Mouse (Mus musculus): Measurements from ENCODE around the gene Rap1b. TPM values are rescaled to one million over a fixed set of nuclear protein-coding genes. Genes with fewer than 3 reads are reported as not detected.

Rap1b gene
- polyA plus RNA-seq, 2 experiments from 2014 or later, result 58.0 to 90.0 TPM

DNA sequence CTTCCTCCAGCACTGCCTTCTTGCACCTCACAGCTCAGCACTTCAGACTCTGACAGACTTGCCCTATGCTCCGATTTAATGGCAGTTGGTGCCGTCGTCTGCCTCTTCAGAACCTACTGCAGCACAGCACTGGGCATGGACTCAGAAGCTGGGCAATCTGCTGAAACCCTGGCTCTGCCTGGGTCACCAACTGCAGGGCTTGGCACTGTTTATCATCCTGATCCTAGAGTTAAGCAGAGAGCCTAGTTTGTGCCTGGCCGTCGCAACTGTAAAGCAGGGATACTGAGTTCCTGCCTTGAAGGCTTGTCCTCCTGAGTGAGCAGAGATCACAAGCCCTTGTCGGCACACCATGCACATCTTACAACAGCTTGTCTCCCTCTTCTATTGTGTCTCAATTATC, 29.1 kb downstream of the Rap1b start:
- ATAC-seq, result no peak

GRCm38 (mm10) chr10:117812501-117812900, 33.3 kb downstream of the Rap1b start:
- no peak for ATAC-seq

DNA sequence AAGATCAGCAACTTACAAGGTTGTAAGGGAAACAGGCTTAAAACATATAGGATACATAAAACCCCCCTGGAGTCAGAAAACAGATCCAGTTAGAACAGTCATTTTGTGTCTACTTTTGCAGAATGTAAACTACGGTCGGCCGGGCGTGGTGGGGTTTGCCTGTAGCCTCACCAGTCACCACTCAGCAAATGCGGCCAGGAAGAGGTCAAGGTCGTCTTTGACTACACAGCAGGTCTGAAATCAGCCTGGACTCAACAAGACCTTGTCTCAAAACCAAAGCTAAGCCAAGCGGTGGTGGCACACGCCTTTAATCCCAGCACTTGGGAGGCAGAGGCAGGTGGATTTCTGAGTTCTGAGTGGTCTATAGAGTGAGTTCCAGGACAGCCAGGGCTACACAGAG, 34.3 kb downstream of the Rap1b start:
- no peak for ATAC-seq

DNA sequence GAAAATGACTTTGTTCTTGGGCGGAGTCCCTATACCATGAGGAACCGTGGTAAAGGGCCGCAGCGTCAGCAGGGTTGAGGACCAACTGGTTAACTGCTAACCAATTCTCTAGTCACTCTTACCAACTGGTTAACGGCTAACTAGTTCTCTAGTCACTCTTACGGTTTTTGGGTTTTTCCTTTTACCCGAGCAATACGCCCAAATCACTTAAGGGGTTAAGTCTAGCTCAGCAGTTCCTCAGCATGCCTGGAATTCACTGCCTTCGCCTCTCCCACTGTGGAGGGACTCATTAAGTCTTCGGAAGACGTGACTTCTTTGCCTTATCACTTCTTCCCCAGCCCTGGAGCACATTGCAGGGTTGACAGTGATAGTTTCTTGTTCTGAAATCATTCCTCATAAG, 35.3 kb downstream of the Rap1b start:
- ATAC-seq, result no peak

DNA sequence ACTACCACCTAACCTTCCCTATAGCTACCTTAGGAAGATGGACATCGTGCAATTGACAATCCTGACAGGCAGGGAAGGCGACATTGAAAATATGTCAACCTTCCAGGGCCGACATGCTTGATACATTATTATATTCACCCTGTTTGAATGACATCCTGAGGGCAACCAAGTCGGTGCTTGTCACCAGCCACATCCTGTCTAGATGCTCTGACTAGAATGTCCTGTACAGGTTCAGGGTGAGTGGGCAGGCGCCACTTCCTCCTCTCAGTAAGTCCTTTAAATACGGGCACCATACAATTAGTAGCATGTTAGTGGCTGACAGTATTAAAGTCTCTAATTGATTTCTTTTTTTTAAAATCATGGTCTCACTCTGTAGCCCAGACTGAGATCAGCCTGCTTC, 37.8 kb downstream of the Rap1b start:
- ATAC-seq, result peak; percentile 93

DNA sequence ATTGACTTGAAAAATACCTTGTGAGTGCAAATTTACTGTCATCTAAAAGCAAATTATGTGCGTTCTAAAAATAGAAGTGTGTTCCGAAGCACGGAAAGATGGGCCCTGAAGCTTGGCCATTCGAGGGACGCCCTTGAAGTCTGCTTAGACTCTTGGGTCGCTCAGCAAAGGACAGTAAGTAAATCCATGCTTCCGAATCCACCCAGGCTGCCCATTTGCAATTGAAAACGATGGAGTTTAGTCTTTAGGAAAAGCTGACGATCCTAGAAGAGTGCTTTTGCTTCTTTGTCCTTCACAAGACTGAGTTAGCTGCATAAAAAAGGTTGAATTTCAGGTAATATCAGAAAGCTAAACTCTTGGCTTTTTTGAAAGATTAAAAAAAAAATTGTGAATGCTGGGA, 39.9 kb downstream of the Rap1b start:
- no peak for ATAC-seq

DNA sequence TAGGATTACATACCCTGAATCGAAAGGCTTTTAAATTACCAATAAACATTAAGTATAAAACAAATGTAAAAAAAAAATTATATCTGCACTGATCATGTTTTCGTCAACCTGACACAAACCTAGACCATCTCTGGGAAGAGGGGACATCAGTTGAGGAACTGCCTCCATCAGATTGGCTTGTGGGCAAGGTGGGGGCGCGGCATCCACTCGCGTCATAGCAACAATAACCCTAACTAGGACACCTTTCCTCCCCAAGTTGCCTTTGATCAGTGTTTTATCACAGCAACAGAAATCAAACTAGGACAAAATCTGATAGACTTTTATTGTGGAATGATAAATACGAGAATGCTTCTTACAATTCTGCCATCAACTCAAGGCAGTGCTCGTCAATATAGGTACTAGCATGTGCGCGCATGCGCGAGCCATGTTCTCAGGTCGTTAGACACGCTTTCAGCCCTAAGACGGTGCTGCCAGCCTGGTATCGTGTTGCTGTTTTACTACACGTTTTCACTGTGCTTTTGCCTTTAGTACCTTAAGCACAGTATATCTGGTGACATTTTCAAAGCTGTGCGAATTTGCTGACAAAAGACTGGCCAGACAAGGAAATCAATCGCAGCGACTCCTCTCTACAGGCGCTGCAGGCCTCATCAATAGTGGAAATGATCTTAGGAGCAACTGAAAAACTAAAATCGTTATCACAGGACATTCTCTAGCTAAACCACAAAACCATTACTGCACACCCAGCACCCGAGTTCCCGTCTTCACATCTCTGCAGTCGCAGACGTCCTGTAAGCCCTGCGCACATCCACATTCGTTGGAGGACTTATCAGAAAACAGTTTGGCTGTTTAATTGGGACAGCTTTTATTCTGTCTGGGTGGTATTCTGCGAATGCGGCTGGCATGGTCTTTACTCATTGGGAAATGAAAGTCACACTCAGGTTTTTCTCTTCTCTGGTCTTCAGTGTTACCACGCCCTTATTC, 41.7 kb downstream of the Rap1b start:
- ATAC-seq, result peak; percentile 26

DNA sequence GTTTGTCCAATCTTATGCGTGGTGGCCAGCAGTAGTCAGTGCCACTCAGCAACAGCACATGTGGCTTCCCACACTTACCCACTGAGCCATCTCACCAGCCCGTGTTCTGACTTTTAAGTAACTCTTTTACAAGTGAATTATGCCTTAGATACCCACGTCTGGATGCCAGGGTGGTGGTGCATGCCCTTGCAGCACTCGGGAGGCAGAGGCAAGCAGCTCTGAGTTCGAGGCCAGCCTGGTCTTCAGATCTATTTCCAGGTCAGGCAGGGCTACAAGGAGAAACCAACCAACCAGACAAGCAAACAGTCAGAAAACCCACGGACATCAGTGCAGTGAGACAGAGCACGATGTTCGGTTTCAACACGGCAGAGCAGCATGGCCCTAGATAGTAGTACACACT, 43.9 kb downstream of the Rap1b start:
- ATAC-seq, result no peak

GRCm38 (mm10) chr10:117799806-117800205, 46.0 kb downstream of the Rap1b start:
- no peak for ATAC-seq

- ATAC-seq, result peak; percentile 26
Measured at GRCm38 (mm10) chr10:117798436-117799035, 47.3 kb downstream of the Rap1b start.

- ATAC-seq, result no peak
Measured at GRCm38 (mm10) chr10:117797684-117798083, 48.2 kb downstream of the Rap1b start.

DNA sequence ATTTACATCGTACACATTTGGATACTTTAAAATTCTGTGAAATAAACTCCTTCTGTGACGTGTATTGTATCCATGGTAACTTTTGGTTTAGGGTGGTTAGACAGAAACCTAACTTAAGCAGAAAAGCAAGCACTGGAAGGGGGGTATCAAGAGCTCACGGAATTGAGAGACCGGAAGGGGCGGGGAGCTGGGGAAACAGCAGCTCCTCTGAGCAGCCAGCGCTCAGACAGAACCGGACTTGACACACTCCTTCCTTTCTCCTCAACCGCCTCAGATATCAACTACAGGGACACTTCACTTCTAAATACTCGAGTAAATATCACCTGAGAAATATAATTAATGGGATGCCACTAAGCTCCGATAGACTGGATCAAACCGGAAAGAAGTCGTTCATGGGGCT, 48.7 kb downstream of the Rap1b start:
- no peak for ATAC-seq

DNA sequence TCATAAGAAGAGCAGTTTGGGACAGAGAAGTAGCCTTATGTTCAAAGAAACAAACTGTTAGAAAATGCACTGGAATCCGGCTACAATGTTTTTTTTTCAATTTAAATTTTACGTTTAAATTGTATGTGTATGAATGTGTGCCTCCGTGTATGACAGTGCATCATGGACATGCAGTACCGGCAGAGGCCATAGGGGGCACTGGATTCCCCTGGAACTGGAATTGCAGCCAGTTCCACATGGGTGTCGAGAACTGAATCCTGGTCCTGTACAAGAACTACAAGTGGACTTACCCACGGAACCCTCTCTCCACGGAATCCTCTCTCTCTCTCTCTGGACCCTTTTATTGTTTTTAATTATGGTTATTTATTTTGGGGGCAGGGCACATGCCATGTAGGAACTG, 49.7 kb downstream of the Rap1b start:
- ATAC-seq, result no peak

DNA sequence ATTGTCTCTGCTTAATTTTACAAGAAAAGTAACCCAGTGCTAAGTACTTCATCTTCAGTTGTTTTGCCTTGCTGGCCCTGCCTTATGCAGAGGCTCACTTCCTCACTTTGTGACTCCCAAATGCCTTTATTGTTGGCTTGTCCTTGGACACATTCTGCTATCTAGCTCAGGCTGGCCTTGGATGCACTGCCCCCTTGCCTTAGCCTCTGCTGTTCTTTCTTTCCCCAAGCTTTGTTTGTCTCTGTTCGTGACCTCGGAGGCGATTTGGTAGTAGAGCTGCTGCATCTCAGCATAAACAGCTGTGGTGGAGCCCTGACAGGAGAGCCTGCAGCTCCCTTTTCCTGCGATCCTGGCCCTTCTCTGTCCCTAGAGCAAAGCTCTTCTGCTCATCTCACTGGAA, 50.6 kb downstream of the Rap1b start:
- ATAC-seq, result no peak

GRCm38 (mm10) chr10:117793436-117794030, 52.3 kb downstream of the Rap1b start:
- ATAC-seq, result no peak

DNA sequence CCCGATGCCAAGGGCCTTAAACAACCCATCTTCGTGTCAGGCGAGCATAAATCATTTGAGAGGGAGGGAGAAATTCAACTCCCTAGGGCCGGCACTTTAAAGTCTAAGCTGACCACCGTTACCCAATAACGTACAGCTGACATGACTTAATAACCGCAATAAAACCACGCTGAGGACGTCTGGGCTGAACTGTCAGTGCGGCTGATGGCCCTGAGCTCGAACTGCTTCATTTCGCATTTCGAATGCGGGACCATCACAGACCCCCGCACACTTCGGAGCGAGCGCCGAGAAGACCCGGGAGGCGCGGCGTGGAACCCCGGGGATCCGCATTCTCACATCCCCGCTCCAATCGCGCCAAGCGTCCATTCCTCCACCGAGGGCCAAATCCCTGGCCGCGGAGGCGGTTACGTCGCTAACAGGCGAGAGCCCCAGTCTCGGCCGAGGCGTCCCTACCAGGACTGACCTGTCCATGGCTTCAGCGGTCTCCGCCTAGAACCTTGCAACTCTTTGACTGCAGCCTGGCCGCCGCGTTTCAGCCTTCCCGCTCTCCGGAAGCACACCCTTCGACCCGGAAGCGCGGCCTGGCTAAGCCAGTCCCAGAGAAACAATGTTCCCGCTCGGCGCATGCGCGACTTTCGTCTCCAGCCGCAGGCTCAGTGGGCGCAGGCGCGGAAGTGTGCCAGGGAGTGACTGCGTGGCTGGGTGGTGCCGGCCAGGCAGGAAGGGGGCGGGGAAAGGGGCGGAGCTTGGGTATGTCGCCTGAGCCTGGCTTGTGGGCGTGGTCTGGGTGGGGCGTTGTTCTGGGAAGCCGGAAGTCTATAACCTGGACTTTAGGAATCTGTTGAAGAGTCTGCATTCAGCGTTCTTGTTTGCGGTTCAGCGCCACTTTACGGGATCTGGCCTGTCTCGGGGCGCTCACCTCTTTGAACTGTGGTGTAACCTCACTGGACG, 53.4 kb downstream of the Rap1b start, which contains the start of gene Nup107:
Gene Nup107, minus strand, starts transcription at position 565 of the 951 bp plus-strand sequence.
- peak; percentile 96 for ATAC-seq

DNA sequence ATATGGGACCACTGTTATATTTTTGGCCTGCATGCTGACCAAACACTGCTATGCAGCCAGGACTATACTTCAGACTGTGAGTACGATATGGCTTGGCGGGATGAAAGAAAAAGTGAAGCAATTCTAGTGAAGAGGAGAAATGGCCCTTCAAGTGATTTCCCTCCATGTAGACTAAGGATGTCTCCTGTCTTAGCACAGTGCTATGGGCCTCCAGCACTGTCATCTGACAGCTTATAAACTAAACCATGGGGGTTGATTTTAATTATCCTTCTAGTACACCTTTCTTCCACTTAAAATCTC, 54.7 kb downstream of the Rap1b start:
- no peak for ATAC-seq

DNA sequence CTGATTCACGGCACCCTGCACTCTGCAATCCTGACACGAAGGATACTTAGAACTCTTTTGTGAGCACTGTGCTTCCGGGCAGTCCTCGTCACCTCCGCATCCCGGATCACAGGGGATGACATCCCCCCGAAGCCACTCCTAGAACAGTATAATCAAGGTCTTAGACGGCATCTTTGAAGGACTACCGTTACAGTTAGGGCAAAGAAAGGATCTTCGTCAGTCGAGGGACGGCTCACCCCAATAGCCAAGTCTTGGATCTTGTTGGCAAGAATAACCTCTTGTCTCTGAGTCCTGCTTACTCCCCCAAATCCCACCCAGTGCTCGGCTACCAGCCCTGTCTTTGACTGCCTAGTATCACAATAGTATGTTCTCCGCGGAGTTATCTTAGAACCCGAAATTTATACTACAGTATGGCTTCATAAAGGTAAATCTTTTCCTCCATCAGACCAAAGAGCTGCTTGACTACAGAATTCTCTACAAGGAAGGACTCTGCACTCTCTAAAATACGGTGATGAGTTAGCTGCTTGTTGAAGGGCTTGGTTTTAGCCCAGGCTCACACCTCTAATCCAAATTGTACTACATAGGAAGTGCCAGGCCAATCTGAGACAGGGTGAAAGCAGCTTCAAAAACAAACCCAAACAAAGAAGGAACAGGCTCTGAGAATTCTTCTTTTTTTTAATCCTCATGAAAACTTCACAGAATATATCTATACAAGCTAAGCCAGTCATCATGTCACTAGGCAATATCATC, 55.2 kb downstream of the Rap1b start:
- ATAC-seq, result no peak

GRCm38 (mm10) chr10:117790011-117790410, 55.8 kb downstream of the Rap1b start:
- ATAC-seq, result no peak

GRCm38 (mm10) chr10:117784646-117785045, 61.2 kb downstream of the Rap1b start:
- peak; percentile 97 for ATAC-seq

- ATAC-seq, result no peak
Measured at GRCm38 (mm10) chr10:117783786-117784420, 61.9 kb downstream of the Rap1b start.
